Mouse (Mus musculus) CH12.LX (cell line): ENCODE results near the gene Cryaa. TPM values are rescaled to one million over a fixed set of nuclear protein-coding genes. Genes with fewer than 3 reads are reported as not detected.
A peak's percentile ranks its signal among the peaks of the same experiment; 100 is the strongest.

ENCODE experiments used
- DNase-seq: peaks from one replicate; pipeline ENCODE4 v3.0.0-alpha.2; 2013; ENCODE audit errors: extremely low read depth
- H3K27ac ChIP-seq: 2 replicates; pipeline ENCODE4 v1.5.1; 2012; ENCODE audit warnings: low read depth, mild to moderate bottlenecking, control low read depth, moderate library complexity; ENCODE audit not compliant: insufficient read depth
- H3K27me3 ChIP-seq: replicated peaks from 2 replicates; pipeline ENCODE3; 2012; ENCODE audit warnings: inconsistent platforms
- H3K36me3 ChIP-seq, 2 experiments: replicated peaks in 1 of 2; 2 replicates each; pipeline versions ENCODE3 to v1.6.1; 2012; ENCODE audit warnings: inconsistent platforms in 1 of 2, low read length in 1 of 2, mild to moderate bottlenecking in 1 of 2, mixed read lengths in 1 of 2, moderate library complexity in 1 of 2; ENCODE audit not compliant: control insufficient read depth in 1 of 2, insufficient read depth in 1 of 2
- H3K4me1 ChIP-seq, 2 experiments: 2 replicates each; pipeline ENCODE4 v1.6.1; 2012; ENCODE audit warnings: inconsistent platforms in 1 of 2, moderate library complexity in 1 of 2; ENCODE audit not compliant: insufficient read depth in 2 of 2, control insufficient read depth in 1 of 2
- H3K4me2 ChIP-seq: 2 replicates; pipeline ENCODE4 v1.6.1; 2012; ENCODE audit warnings: low read depth, mild to moderate bottlenecking, control low read depth; ENCODE audit not compliant: poor library complexity, insufficient read depth, severe bottlenecking
- H3K4me3 ChIP-seq, 3 experiments: fragments of 150-350 bp in 1 of 3; sonication (generic) in 1 of 3; replicated peaks in 1 of 3; 2 replicates each; pipeline versions ENCODE3 to v1.5.1; 2011 to 2012; ENCODE audit warnings: low read depth in 2 of 3, low read length in 2 of 3, mild to moderate bottlenecking in 2 of 3, moderate library complexity in 2 of 3, control low read depth in 1 of 3, improper control_type of control experiment in 1 of 3, inconsistent platforms in 1 of 3, mixed read lengths in 1 of 3; ENCODE audit not compliant: poor library complexity in 1 of 3
- H3K79me2 ChIP-seq: replicated peaks from 2 replicates; pipeline ENCODE4 v1.6.1; 2012; ENCODE audit warnings: mild to moderate bottlenecking, moderate library complexity; ENCODE audit not compliant: control insufficient read depth, poor library complexity, insufficient read depth, severe bottlenecking; ENCODE audit errors: extremely low read depth
- H3K9ac ChIP-seq: 2 replicates; pipeline ENCODE4 v1.6.1; 2012; ENCODE audit warnings: low read depth, mild to moderate bottlenecking, control low read depth, moderate library complexity; ENCODE audit not compliant: insufficient read depth
- H3K9me3 ChIP-seq: replicated peaks from 2 replicates; pipeline ENCODE3; 2012; ENCODE audit warnings: low read length, inconsistent platforms, mixed read lengths
- CHD1 ChIP-seq: IDR thresholded peaks from 2 replicates; pipeline ENCODE4 v1.6.1; 2012; ENCODE audit warnings: low read depth, low read length, improper control_type of control experiment, inconsistent platforms
- CHD2 ChIP-seq: IDR thresholded peaks from 2 replicates; pipeline ENCODE4 v1.6.1; 2011; ENCODE audit warnings: low read length, improper control_type of control experiment
- CTCF ChIP-seq, 2 experiments: IDR thresholded peaks in 1 of 2; conservative IDR thresholded peaks in 1 of 2; 2 replicates each; pipeline ENCODE4 v1.5.1; 2011 to 2012; ENCODE audit warnings: low read depth in 2 of 2, low read length in 2 of 2, improper control_type of control experiment in 1 of 2, inconsistent platforms in 1 of 2, mild to moderate bottlenecking in 1 of 2, moderate library complexity in 1 of 2
- E2F4 ChIP-seq: IDR thresholded peaks from 2 replicates; pipeline ENCODE4 v1.6.1; 2011; ENCODE audit warnings: low read depth, low read length, improper control_type of control experiment; ENCODE audit not compliant: insufficient replicate concordance
- ETS1 ChIP-seq: conservative IDR thresholded peaks from 2 replicates; pipeline ENCODE4 v1.6.1; 2012; ENCODE audit warnings: low read depth, mild to moderate bottlenecking, inconsistent platforms, low read length, improper control_type of control experiment, moderate library complexity
- IRF4 ChIP-seq: IDR thresholded peaks from 2 replicates; pipeline ENCODE4 v1.6.1; 2014; ENCODE audit warnings: low read depth, mild to moderate bottlenecking, inconsistent platforms, low read length, improper control_type of control experiment
- JUN ChIP-seq: IDR thresholded peaks from 2 replicates; pipeline ENCODE4 v1.6.1; 2011; ENCODE audit warnings: low read depth, mild to moderate bottlenecking, low read length, improper control_type of control experiment, moderate library complexity; ENCODE audit not compliant: insufficient read depth
- JUND ChIP-seq: conservative IDR thresholded peaks from 2 replicates; pipeline ENCODE4 v1.6.1; 2011; ENCODE audit warnings: low read depth, low read length, improper control_type of control experiment
- MAFK ChIP-seq: IDR thresholded peaks from 2 replicates; pipeline ENCODE4 v1.6.1; 2011; ENCODE audit warnings: low read length, improper control_type of control experiment; ENCODE audit not compliant: insufficient replicate concordance
- MAX ChIP-seq: IDR thresholded peaks from 2 replicates; pipeline ENCODE4 v1.6.1; 2011; ENCODE audit warnings: low read length, improper control_type of control experiment
- MAZ ChIP-seq: IDR thresholded peaks from 2 replicates; pipeline ENCODE4 v1.6.1; 2012; ENCODE audit warnings: low read depth, mild to moderate bottlenecking, inconsistent platforms, low read length, improper control_type of control experiment, moderate library complexity
- MEF2A ChIP-seq: IDR thresholded peaks from 2 replicates; pipeline ENCODE4 v1.6.1; 2014; ENCODE audit warnings: low read depth, mild to moderate bottlenecking, inconsistent platforms, low read length, improper control_type of control experiment, borderline replicate concordance
- MXI1 ChIP-seq: IDR thresholded peaks from 2 replicates; pipeline ENCODE4 v1.6.1; 2011; ENCODE audit warnings: mild to moderate bottlenecking, low read depth, low read length, improper control_type of control experiment
- MYC ChIP-seq: IDR thresholded peaks from 2 replicates; pipeline ENCODE4 v1.6.1; 2011; ENCODE audit warnings: low read depth, mild to moderate bottlenecking, improper control_type of control experiment, low read length
- NELFE ChIP-seq: IDR thresholded peaks from 2 replicates; pipeline ENCODE4 v1.6.1; 2011; ENCODE audit warnings: low read depth, low read length, improper control_type of control experiment
- RAD21 ChIP-seq: IDR thresholded peaks from 2 replicates; pipeline ENCODE4 v1.6.1; 2011; ENCODE audit warnings: low read depth, mild to moderate bottlenecking, low read length, improper control_type of control experiment, moderate library complexity
- SIN3A ChIP-seq: IDR thresholded peaks from 2 replicates; pipeline ENCODE4 v1.6.1; 2012; ENCODE audit warnings: low read length, improper control_type of control experiment, inconsistent platforms
- SMC3 ChIP-seq: IDR thresholded peaks from 2 replicates; pipeline ENCODE4 v1.6.1; 2011; ENCODE audit warnings: low read depth, low read length, improper control_type of control experiment
- TBP ChIP-seq: conservative IDR thresholded peaks from 2 replicates; pipeline ENCODE4 v1.6.1; 2011; ENCODE audit warnings: low read depth, low read length, improper control_type of control experiment
- UBTF ChIP-seq: IDR thresholded peaks from 2 replicates; pipeline ENCODE4 v1.6.1; 2012; ENCODE audit warnings: low read depth, mild to moderate bottlenecking, inconsistent platforms, low read length, improper control_type of control experiment, moderate library complexity
- USF1 ChIP-seq: IDR thresholded peaks from 2 replicates; pipeline ENCODE4 v1.6.1; 2014; ENCODE audit warnings: low read depth, mild to moderate bottlenecking, inconsistent platforms, low read length, improper control_type of control experiment
- ZC3H11A ChIP-seq: IDR thresholded peaks from 2 replicates; pipeline ENCODE4 v1.6.1; 2012; ENCODE audit warnings: low read depth, mild to moderate bottlenecking, inconsistent platforms, low read length, improper control_type of control experiment
- ZNF384 ChIP-seq: IDR thresholded peaks from 2 replicates; pipeline ENCODE4 v1.6.1; 2012; ENCODE audit warnings: low read depth, low read length, improper control_type of control experiment, inconsistent platforms
- dilution Hi-C: fragments of 300-500 bp; cut with MboI; formaldehyde crosslinking; loops from 2 replicates; pipeline ENCODE4 v1.14.3; 2020; ENCODE audit warnings: low sequenced_read_pairs; ENCODE audit not compliant: extremely low pct_unique_long_range_greater_than_20kb, extremely low pct_ligation_motif_present
- in situ Hi-C: fragments of 300-500 bp; cut with MboI; formaldehyde crosslinking; loops from 3 replicates; pipeline ENCODE4 v1.14.3; 2019; ENCODE audit warnings: low sequenced_read_pairs, low pct_ligation_motif_present, low pct_unique_long_range_greater_than_20kb, mixed read lengths
- polyA plus RNA-seq: library from polyadenylated mRNA; unstranded; fragments of >175 nt; gene quantifications from 2 replicates; pipeline ENCODE4 v1.2.1, GENCODE M21; 2012; ENCODE audit warnings: low read depth; ENCODE audit not compliant: insufficient read length
- total RNA-seq, 2 experiments: library from RNA; depleted of rRNA; stranded (reverse); fragments of 300-350 nt in 1 of 2; fragments of >200 nt in 1 of 2; gene quantifications; 2 replicates each; pipeline ENCODE4 v1.2.3; 2012 to 2014

The Cryaa gene
- total and polyA plus RNA-seq, 3 experiments, result 0.51 TPM; not detected in 2

DNA sequence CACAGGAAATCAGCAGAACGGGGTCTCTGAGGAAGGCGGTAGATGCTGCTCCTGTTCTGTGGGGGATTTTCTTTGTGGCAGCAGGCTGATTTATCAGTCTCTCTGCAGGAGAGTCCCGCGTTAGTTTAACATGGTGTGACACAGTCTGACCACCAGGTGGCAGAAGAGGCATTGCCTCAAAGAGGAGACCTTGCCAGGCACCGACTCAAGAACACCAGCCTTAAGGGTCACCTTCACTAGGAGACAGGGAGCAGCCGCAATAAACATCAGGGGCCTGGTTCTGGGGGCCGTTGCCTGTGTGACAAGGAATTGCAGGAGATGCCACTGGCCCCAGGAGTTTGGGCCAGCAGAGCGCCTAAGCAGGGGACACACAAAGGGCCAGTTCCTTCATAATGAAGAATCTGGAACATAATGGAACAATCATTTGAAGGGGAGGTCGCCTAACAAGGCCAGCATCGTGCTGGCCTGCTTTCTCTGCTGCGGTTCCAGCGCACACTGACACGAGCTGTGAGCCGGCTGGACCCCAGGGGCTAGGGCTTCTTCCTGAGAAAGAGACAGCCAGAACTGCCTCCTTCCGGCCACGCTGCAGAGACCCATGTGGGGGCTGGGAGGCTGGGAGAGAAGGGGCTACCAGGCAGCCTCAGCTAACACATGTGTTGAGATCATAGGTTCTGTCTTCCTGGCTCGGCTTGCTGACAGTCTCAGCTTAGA lies 8.1 kb downstream of the Cryaa start:
- dilution Hi-C loops, result no loop called here
- peak; percentile 90 for DNase-seq
- Histone ChIP-seq H3K36me3 (no peaks in the 10 kb centered on the region), H3K4me1 (peaks cover 14 to 28% of the 10 kb centered on the region in 2 experiments), H3K9me3 (peaks cover 2% of the 10 kb centered on the region), H3K4me3 (no peak overlapping the region), H3K27me3 (peaks cover 4% of the 10 kb centered on the region), H3K27ac (no peak overlapping the region), H3K9ac (no peak overlapping the region), H3K79me2 (no peaks in the 10 kb centered on the region), H3K4me2 (no peak overlapping the region)
- in situ Hi-C loops, result loop anchor here (10.0 kb wide), 1 partner anchor 249 kb away; no protein-coding TSS in a partner anchor
- TF ChIP-seq MXI1 (no peak), RAD21 (peak; percentile 86), CHD2 (no peak), SIN3A (peak; percentile 36; the same call in 1 of the 2 replicates), ZC3H11A (peak; percentile 95), SMC3 (peak; percentile 95), CTCF (conservative IDR thresholded peaks at IDR 0.05 in 1 of 2, IDR thresholded peaks at IDR 0.05 in 1 of 2; ENCODE audit: low read depth in 2 of 2, low read length in 2 of 2) (peak; percentile 54 to 88), JUN (no peak), NELFE (peak; percentile 37; the same call in 1 of the 2 replicates)

DNA sequence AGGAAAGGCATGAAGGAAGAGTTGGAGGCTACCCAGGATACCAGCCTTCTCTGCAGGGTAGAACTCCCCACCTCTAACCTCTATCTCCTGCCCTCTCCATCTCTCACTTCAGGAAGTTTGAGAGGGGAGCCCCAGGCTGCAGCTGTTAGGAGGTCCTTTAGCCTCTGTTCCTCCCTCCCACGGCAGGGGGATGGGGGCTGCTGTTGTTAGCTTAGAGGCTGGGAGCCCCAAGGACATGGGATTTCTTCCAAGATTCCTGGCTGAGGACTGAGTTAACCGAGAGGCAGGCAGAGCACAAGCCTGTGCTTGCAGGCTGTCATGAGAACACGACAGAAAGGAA lies 8.6 kb downstream of the Cryaa start:
- no peak overlapping the region for H3K4me3 ChIP-seq
- dilution Hi-C loops, result no loop called here
- H3K4me2 ChIP-seq, result no peak overlapping the region
- H3K27me3 ChIP-seq, result peaks cover 3% of the 10 kb centered on the region
- no peaks in the 10 kb centered on the region for H3K36me3 ChIP-seq
- no peak for TF ChIP-seq CHD1
- TF ChIP-seq USF1, result no peak
- TF ChIP-seq RAD21, result no peak
- TF ChIP-seq, all 38 proteins: peak for 0
- no peak for DNase-seq
- in situ Hi-C loops, result loop anchor here (10.0 kb wide), 1 partner anchor 249 kb away; no protein-coding TSS in a partner anchor
- peaks cover 2% of the 10 kb centered on the region for H3K9me3 ChIP-seq
- H3K9ac ChIP-seq, result no peak overlapping the region
- H3K27ac ChIP-seq, result no peak overlapping the region
- H3K4me1 ChIP-seq, result peaks cover 10 to 27% of the 10 kb centered on the region in 2 experiments
- H3K79me2 ChIP-seq, result no peaks in the 10 kb centered on the region

DNA sequence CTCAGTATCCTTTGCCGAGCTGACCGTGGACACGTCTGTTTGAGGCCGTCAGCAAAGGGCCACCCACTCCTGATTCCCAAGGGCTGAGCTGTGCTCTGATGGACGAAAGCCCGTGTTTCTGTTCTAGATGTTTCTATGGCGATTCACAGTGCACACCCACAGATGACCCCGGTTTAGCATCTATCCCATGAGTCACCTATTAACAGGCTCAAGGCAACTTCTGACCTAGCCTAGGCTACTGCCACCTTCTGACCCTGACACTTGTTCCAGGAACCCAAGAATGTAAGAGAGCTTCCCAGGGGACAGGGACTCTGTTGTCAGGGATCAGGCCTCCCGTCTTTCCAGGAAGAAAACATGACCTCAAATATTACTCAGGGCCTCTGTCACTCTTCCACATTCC lies 10.5 kb downstream of the Cryaa start:
- Histone ChIP-seq H3K27me3 (peaks cover 3% of the 10 kb centered on the region), H3K27ac (no peak overlapping the region), H3K4me3 (no peak overlapping the region), H3K79me2 (no peaks in the 10 kb centered on the region), H3K9me3 (peaks cover 2% of the 10 kb centered on the region), H3K4me2 (no peak overlapping the region), H3K36me3 (no peaks in the 10 kb centered on the region), H3K9ac (no peak overlapping the region), H3K4me1 (peaks cover 13 to 25% of the 10 kb centered on the region in 2 experiments)
- in situ Hi-C loops (loop anchor here (10.0 kb wide), 1 partner anchor 247 kb away; no protein-coding TSS in a partner anchor), dilution Hi-C loops (no loop called here)
- DNase-seq, result no peak
- no peak for TF ChIP-seq TBP
- TF ChIP-seq MYC, result no peak
- no peak for TF ChIP-seq JUND
- no peak for TF ChIP-seq MAZ
- no peak for TF ChIP-seq JUN
- TF ChIP-seq MAFK, result no peak
- TF ChIP-seq E2F4, result no peak
- TF ChIP-seq ZNF384, result no peak
- no peak for TF ChIP-seq IRF4
- TF ChIP-seq MEF2A, result no peak
- TF ChIP-seq RAD21, result no peak
- TF ChIP-seq ETS1, result no peak
- TF ChIP-seq UBTF, result no peak
- no peak for TF ChIP-seq MAX
